Mouse (Mus musculus): ENCODE measurements around the gene Pcdh9. TPM values are rescaled to one million over a fixed set of nuclear protein-coding genes. Genes with fewer than 3 reads are reported as not detected.

Gene Pcdh9
- 100 to 1,000 TPM; 161 to 184 (median 166) TPM for total RNA-seq (2022)

GRCm38 (mm10) chr14:93890519-93891370, at the start of gene Pcdh9:
TSS of gene Pcdh9 (minus strand) at chr14:93890679.
- peak; percentile 97 to 98 for DNase-seq (ENCODE audit: low spot score in 2 of 2)

- DNase-seq (ENCODE audit: low spot score in 2 of 2), result no peak
Measured at GRCm38 (mm10) chr14:93906928-93907327, 16.4 kb upstream of the Pcdh9 start.

- no peak for DNase-seq (ENCODE audit: low spot score in 2 of 2)
Measured at GRCm38 (mm10) chr14:93898533-93898932, 8.1 kb upstream of the Pcdh9 start.

DNA sequence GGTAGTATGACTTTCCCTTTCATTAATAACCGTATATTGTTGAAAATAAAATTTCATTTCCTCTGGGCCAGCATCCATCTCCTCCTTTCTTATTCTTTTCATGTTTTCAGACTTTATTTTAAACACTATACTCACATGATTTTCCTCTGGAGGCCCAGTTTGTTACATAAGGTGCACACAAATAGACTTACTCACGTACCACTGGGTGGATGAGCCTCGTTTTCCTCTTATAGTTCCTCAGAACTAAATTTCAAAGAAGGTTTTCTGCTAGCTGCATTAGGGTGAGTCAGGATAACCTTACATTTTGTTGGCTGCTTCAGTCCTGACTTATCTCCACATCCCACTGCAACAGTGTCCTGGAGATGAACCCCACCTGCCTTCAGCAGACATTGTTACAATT, 4.7 kb upstream of the Pcdh9 start:
- DNase-seq (ENCODE audit: low spot score in 2 of 2), result no peak

DNA sequence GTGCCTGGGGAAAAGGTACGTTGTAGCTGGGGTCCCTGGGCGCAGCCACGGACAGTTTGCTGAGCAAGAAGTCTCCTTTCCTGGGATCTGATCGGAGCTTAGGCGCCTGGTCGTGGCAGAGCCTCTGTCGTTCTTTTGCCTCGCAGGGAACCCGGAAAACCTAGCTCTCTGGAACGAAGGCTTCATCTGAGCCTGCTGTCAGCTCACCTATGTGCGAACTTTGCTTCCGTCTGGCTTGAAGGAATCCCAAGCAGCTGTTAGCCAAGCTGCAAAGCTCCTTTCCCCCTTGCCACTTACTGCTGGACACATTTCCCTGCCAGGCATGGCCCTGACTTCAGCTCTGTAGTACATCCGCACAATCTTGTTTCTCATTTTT, 880 bp upstream of the Pcdh9 start:
- no peak for DNase-seq (ENCODE audit: low spot score in 2 of 2)

- DNase-seq (ENCODE audit: low spot score in 2 of 2), result peak in 1 of 2 experiments; percentile 29
Measured at GRCm38 (mm10) chr14:93889839-93890518, 500 bp downstream of the Pcdh9 start.

DNA sequence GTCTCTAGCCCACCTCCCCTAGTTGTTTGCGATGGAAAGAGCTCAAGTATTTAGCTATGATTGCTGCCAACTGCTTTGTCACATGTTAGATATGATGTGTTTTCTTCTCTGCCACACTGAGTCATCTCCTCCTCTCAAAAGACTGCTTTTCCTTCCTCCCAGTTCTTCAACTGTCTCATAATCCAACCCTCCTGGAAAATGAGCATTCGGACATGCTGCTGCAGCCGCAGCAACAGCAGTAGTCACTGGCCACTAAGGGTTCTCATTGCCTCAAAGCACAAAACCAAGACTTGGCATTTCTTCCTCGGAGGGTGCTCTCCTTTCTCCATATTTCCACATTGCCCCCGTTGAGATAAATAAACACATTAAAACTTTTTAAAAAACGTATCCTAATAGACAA, 1.2 kb downstream of the Pcdh9 start:
- DNase-seq (ENCODE audit: low spot score in 2 of 2), result no peak

- no peak for DNase-seq (ENCODE audit: low spot score in 2 of 2)
Measured at GRCm38 (mm10) chr14:93888346-93888745, 2.1 kb downstream of the Pcdh9 start.

DNA sequence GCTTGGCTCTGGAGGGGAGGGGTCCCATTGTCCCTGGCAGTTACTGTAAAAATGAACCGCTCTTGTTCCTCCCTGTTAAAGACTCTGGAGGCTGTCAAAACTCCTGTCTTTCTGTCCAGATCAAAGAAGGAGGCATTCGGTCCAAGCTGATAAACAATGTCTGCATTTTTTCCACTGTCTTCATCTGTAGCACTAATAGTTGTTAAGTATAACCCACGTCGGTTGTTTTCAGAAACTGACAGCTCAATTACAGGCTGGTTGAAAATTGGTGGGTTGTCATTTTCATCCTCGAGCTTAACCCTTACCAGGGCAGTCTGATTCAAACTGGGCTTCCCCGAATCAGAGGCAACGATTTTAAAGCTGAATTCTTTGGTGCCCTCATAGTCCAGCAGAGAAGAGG, 3.4 kb downstream of the Pcdh9 start:
- no peak for DNase-seq (ENCODE audit: low spot score in 2 of 2)

- no peak for DNase-seq (ENCODE audit: low spot score in 2 of 2)
Measured at GRCm38 (mm10) chr14:93885551-93886084, 4.9 kb downstream of the Pcdh9 start.

DNA sequence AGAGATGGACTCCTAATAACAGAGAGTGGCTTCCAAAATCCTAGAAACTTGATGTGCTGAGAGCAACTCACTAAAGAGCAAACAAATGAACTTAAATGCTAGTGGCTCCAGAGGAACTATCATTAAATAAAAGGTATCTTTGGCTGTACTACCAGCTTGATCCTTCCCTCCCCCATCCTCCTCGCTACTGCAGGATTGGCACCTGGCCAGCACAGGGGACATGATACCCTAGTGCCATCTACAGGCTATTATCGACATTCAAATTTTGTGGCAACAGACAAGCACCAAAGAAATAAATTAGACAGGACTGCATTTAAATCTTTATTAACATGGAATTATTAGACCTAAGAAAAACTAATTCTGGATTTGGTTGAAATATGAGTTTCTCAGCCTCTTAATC, 6.0 kb downstream of the Pcdh9 start:
- peak; percentile 72 to 83 for DNase-seq (ENCODE audit: low spot score in 2 of 2)

GRCm38 (mm10) chr14:93880071-93880470, 10.4 kb downstream of the Pcdh9 start:
- no peak for DNase-seq (ENCODE audit: low spot score in 2 of 2)

- DNase-seq (ENCODE audit: low spot score in 2 of 2), result no peak
Measured at GRCm38 (mm10) chr14:93875968-93876367, 14.5 kb downstream of the Pcdh9 start.

- no peak for DNase-seq (ENCODE audit: low spot score in 2 of 2)
Measured at GRCm38 (mm10) chr14:93868211-93868610, 22.3 kb downstream of the Pcdh9 start.

DNA sequence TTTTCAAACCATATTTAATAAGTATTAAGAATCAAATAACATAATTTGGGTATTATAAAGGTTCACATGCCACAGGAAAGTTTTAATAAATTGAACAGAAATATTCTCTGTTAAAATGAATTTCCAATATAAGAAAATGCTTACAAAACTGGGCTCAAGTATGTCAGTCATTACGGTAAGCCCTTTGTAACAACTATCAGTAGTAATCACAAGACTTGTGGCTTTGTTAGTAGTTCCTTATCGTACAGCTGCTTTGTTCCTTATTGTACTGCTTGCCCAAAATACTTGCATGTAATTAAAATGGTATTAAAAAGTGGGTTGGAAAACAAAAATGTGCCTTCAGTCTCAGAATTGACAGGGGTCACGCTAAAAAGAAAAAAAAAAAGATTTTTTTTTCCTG, 32.4 kb downstream of the Pcdh9 start:
- no peak for DNase-seq (ENCODE audit: low spot score in 2 of 2)

DNA sequence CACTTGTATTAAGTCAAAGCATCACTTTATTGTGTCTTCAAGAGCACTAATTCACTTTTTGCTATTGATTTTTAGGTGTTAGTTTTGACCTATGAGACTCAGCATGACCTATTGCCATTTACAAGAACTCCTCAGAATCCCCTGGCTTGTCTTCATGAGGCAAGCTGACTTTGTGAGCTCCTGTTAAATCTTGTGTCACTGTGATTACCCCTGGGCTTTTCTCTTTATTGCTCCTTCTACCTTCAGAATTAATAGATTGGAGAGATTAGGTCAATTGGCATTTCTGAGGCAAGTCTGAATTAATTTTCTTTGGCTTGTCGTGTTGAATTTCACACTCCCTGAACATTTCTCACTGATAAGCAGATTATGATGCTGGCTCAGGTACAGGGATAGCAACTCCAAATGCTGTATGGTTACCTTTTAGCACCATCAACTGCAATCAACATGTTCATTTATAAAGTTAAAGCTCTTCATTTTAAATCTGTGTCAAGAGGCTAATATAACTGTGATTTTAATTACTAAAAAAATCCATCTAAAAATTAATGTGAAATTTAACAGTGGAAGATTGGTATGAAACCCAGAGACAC, 44.3 kb downstream of the Pcdh9 start:
- no peak for DNase-seq (ENCODE audit: low spot score in 2 of 2)

DNA sequence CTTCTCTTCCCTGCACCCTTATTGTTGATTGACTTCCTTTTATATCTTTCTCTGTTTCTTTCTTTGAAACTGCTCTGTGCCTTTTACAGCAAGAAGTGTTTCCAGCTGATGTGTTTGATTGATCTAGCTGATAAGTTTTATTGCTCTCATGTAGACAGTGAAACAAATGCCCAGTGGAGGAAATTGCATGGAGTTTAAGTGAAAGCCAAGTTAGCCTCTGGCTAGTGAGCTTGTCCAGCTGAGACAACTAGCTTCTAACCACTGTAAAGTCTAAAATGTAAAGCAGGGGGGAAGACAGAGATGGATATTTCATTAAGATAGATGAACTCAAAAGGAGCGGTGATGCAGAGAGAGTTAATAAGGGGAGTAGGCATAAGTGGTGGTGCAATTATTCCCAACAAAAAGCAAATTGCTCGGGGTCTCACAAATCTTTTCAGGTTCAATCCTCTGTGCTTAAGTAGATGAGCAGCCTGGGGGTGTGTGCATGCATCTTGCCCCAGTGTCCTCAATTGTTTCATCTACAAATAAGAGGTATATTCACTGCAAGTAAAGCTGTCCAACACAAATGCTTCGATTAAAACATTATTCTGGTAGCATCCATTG, 47.7 kb downstream of the Pcdh9 start:
- no peak for DNase-seq (ENCODE audit: low spot score in 2 of 2)

- no peak for DNase-seq (ENCODE audit: low spot score in 2 of 2)
Measured at GRCm38 (mm10) chr14:93832511-93832910, 58.0 kb downstream of the Pcdh9 start.

DNA sequence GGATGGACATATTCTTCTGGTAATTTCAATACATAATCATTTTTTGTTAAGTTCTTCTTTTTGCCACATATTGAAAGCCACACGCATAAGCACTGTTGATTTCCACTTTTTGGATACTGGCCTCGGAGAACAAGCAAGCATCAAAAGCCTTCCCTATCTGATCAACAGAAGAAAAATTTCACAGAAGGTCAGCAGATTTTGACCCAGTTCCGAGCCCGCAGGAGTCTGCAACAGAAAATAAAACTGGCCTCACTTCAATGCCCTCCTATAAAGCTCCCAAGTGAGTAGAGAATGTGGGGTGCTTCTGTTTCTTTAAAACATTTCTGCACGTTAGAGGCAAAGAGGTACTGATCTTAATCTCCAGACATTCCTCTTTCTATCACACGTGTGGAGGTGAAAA, 63.3 kb downstream of the Pcdh9 start:
- DNase-seq (ENCODE audit: low spot score in 2 of 2), result no peak

- DNase-seq (ENCODE audit: low spot score in 2 of 2), result no peak
Measured at GRCm38 (mm10) chr14:93826042-93826462, 64.4 kb downstream of the Pcdh9 start.

DNA sequence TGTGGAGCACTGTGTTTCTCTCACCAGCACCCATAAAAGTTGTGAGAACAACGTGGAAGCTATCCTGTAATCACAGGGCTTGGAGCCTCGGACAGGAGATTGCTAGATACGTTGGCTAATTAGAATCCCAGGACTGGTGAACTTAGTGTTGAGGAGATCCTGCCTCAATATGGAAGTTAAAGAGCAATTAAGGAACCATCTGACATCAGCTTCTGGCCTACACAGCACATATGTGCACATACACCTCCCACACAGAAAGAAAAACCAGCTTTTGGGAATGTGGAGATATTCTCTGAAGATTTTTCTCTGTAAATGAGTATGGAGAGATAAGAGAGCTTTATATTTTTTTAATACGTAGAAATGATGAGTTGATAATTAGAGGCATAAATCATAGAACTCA, 71.6 kb downstream of the Pcdh9 start:
- DNase-seq (ENCODE audit: low spot score in 2 of 2), result peak in 1 of 2 experiments; percentile 14

DNA sequence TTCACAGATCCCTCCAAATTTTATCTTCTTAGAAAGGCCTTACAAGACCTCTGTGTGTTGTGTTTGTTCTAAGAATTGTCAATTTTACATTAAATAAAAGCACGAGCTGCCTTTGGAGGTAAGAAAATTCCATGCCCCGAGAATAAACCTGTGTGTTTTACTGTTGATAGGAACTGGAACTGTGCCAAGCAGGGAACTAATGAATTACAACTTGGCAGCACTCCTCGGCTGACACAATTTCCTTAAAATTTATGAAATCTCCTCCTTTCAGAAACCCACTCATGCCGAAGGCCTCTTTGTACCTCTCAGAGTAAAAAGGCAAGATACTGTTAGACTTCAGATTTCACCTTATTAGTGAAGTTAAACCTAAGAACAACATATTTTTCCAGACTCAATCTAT, 72.9 kb downstream of the Pcdh9 start:
- DNase-seq (ENCODE audit: low spot score in 2 of 2), result no peak
